Mouse (Mus musculus) WW6 (cell line): Measurements from ENCODE around the gene Mllt10.

ENCODE experiments used
- DNase-seq: peaks from one replicate; pipeline ENCODE4 v3.0.0-alpha.2; 2013; ENCODE audit warnings: low read depth, low spot score

The Mllt10 gene

DNA sequence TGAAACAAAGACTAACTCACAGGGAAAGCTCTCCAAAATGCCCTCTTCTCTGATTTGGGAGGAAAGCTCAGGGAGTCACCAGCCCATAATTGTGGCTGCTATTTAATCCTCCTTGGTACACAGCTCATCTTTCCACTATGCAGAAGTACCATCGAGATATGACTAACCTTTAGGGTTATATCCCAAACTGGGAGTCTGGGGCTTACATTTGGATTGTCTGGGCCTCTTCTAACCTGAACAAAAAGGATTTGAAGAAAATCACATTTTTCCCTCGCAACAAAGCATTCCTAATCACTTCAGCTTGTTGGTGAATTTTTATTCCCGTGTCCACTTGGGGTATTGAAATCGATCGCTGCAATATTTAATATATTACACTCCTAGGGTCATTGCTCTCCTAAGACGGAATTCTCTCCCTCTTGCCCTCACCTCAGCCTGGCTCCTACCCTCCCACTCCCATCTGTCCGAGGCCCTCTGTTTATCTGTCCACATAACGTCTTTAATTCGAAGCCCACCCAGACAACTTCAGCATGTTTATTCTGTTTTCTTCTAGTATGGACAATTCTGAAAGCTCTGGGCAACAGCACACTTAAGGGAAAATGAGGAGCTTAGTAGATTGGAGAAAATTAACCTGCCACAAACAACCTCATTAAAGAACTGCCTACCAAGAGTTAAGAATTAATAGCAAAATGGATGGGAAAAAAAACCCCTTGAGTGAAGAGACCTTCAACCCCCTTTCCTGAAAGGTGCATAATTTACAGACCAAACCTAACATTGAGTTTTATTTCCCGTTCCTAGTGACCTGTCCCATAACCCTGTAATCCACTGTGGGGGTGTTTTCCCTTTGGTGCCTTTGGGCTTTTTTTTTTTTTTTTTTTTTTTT, 20.4 kb upstream of the Mllt10 start:
- DNase-seq: no peak

DNA sequence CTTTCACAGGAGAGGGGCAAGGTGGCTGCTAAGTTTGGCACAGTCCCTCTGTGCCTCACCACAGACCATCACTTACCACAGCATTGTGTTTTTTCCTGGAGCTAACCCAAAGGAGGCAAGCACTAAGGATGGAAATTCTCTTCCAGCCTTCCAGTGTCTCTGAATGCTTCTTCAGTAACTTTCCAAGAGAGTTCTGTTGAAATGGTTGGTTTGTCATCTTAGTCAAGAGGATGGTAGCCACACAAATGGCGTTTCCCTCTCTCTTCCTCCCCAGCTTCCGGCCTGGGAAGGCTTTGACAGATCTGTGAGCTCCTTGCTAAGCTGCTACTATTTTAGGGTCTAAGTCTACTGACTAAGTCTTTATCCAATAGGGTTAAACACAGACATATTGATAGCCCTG, 17.5 kb upstream of the Mllt10 start, which contains the start of gene A930004D18Rik:
A930004D18Rik (minus strand) TSS at position 247 of the 400 bp plus-strand sequence.
- DNase-seq: no peak

DNA sequence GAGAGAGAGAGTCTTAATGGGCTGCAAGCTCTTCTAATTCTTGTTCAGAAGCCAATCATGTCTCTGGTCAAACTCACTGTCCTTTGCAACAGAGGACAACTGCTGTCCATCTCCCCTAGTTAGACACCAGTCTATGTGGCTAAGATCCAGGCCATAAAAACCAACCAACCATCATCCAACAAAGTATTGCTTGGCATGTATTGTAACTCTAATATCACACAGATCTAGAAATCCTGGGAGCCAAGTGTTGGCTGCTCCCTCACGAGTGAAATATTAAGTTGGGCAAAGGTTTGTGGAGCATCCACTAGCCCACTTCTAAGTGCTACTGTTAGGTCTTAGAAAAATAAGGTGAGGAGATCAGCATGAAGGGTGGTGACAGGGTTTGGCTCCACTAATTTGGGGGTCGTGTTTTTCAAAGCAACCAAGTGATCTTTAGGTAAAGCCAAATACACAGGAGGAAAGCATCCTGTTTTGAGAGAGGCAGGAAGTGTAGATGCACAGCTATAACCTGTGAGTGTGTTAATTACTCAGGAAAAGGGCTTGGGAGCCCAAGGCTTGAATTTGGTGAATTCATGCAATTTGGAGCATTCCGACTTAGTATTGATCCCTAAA, 16.8 kb upstream of the Mllt10 start:
- DNase-seq: no peak

DNA sequence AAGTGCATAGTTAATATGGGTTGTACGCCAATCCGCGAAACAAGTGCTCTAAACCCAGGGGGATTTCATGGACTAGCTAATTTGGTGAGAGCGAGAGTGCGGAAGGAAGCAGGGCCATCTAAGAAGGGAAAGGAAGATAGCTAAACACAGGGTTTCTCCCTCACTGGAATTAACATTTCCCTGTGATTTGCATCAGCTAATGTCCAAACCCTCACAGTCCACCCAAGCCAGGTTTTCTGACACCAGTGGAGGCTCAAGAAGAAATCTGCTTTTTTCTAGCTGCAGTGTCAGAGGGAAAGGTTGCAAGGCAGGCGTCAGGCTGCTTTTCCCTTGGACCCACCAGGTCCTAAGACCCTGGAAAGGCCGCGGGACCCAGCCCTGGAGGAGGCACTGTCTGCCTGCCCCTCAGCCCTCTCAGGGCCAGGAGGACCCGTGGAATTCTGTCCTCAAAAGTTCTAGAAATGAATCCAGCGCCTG, 16.1 kb upstream of the Mllt10 start:
- no peak for DNase-seq

DNA sequence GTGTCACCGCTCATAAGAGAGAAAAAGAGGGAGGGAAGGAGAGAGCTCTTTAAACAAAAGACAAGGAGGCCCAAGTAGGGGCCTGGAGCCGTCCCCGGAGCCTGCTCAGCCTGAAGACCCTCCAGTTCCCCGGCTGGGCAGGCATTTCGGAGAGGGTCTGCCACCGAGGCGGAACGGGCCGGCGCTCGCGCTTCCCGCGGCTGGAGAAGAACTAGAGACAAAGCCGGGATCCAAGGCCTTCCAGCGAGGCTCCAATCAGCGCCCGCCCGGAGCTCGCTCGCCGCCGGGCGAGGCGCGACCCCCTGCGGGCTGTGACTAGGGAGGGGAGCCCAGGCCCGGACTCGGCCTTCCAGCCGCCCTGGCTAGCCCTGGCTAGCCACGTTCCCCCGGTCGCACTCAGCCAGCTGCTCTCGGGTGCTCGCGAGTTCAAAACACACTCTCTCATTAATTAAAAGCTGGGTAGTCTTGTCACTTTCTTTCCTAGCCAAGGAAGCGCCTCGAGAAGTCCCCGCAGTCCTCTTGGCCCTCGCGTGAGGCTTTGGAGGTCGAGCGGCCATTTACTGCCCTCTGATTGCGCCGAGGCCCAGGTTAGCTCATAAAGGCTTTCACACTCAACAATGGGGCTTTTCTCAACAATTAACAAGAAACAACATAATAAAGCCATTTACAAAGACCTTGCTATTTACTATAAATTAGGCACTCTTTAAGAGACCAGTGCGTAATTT, 15.3 kb upstream of the Mllt10 start:
- no peak for DNase-seq

DNA sequence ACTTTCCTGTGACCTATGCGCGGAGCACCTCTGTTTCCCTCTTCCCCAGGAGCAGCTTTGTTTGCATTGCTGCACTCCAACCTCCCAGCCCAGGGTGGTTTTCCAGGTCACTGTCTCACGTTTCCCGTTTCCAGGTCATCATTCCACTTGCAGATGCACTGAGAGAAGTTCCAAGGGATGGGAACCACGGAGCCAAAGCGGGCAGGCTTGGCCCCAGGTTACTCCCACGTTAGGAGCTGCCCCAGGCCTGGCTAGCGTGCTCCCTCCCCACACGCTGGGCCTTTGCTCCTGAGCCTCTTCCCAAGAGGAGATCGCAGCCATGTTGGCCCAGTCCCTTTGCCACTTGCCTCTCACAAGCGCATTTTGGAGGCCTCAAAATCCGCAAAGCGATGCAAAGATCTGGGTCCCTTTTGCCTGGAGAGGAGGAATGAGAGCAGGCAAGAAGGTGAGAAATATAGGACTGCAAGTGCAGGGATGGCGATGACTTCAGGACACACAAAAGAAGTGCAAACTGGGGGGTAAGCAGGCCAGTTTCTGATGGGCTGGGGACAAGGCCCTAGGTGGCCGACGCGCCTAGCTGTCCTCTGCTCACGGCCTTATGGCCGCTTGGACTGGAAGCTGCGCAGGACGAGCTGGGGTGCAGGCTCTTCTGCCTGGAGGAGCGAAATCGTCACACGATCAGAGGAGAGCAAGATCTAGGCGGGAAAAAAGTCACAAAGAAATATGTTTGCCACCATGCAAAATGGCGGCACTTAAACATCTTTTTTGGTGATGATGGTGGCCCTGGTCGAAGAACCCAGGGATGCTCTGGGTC, 14.5 kb upstream of the Mllt10 start:
- DNase-seq: no peak

DNA sequence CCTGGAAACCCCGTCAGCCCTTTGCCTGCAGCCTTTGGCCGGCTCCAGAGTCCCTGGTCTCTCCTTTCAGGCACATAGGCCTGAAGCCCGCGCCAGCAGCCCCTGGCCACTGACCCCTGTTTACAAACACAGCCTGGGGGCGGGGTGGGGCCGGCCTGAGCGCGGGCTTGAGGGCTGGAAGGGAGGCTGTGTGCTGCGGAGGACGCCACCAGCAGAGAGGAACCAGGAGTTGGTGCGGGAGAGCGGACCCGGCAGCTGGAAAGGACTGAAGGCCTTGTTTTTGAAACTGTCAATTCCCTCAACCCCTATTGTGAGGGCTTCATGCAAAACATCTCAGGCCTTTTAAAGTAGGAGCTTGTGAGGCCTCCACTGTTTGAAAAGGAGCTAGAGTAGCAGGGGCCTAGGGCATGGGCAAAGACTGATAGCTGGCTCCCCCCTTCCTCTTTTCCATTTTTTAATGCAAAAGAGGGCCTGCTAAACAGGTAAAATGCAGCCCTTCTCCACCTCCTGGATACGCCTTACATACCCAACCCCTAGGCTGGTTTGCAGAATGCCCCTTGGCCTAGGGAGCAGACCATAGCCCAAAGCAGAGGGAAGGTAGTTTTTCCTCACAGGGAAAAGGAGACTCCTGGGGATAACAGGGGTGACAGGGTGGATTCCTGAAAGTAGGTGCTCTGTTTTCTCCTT, 13.7 kb upstream of the Mllt10 start:
- no peak for DNase-seq

DNA sequence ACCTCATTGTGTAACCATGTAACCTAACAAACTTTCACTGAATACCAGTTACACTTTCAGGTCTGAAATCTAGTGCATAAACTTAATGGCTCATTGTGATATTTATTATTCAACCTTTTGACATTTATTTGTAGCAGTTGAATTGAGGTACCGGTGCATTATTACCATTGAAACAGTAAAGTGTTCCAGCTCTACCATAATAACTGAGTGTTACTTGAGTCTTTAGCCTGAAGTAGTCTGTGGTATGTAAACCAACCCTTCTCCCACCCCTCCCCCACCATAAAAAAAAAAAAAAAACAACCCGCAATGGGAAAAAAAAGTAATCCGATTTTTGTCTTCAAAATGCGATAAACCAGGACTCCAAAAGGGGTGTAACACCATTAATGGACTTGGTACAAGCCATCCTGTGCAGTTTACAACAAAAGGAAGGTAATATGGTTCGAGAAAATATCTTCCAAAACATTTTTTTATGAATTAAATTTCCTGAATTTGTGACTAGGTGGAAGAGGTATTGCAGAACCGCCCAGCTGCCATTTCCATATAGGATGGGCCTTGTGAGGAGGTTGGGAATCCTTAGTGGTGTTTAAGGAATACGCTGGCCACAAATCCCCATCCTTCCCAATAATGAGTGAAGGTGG, 9.8 kb upstream of the Mllt10 start:
- DNase-seq: no peak

DNA sequence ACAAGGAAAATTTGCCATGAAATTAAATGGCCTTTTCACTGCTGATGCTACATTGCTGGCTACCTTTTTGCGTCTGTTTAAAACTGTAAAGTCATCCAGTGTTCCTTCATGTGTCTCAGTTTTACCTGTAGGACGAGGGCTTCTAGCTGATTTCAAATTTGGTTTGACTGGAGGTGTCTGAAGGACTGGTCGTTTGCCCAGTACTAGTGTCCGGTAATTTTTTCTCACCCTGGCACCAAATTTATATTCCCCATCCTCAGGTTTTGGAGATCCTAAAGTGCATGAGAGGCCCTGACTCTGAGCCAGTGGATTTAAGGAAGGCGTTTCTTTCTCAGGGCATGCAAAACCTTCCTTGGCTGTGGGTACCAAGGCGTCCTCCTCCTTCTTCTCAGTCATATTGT, 9.3 kb upstream of the Mllt10 start:
- no peak for DNase-seq

DNA sequence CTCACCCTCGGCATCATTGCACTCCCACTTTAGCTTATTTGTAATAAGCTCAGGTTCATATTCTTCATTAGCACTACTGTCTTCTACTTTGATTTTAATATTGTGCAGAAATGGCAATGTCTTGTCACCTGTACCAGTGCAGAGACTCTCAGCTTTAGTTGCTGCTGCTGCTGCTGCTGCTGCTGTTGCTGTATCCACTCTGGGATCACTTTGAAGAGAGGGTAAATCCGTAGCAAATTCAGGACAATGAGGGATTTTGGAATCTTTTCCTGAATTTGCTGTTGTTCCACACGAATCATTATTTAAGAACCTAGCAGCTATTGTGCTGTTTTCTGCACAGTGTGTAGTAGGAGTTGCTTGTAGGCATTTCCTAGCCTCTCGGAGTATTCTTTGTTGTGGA, 8.9 kb upstream of the Mllt10 start:
- DNase-seq: no peak

DNA sequence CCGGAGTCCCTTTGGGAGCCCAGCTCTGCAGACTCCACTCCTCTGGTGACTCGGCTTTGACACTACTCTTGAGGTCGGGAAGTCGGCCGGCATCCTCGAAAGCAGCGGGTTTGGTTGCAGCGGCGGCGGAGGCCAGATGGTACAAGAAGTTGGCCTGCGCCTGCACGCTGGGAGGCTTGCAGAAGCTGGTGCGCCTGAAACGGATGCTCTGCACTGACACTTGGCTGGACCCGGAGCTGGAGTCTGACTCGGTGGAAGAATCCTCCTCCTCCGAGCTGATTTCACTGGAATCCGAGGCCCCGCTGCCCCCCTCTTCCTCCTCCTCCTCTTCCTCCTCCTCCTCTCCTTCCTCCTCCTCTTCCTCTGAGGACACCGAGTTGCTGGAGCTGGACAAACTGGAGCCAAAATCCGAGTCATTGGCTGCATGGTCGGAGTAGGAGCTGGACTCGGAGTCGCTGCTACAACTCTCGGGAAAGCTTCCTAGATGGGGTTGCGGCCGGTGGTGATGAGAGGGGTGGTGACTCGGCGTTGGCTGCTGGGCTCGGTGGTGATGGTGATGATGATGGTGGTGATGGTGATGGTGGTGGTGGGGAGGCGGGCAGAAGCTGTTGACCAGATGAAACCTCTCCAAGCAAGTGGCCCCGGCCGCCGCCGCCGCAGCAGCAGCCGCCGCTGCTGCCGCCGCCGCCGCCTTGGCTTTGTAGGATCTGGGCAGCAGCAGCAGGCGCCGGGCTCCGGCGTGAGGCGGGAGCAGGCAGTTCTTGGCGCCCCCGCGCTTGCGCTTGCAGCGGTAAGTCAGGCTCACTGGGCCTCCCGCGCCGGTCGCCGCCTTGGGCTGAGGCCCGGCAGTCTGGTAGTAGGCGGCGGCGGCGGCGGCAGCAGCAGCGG, 8.0 kb upstream of the Mllt10 start:
- DNase-seq: no peak

DNA sequence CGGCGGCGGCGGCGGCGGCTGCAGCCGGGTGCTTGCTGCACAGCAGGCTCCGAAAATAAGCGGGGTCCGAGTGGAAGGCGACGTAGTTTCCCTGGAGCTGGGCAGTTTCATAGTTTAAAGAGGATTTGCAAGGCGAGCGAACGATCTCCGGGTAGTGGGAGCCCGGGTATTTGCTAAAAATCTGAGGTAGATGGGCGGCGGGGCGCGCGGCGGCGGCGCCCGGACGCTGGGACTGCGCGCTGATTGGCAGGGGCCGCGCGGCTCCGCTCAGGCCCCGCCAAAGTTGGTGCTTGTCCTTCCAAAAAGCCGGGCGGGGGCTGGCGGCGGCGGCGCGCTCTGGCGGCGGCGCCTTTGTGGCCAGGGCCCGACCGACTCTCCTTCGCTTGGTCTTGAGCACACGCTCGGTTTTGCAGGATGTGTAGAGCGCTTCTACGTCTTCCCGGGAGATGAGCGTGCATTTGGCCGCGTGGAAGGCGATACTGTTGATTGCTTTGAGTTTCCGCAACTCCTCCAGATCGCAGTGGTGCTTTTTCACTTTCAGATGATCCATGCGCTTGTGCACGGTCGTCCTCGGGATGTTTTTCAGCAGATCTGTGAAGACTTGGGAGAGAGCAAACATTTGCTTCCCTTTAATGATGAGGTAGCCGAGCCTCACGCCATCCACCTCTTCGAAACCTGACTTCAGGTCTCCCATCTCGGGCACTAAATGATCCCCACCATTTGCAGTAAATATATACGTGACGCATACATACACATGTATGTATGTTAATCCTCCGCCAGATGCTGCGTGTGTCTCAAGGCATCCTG, 7.2 kb upstream of the Mllt10 start:
- DNase-seq: no peak

DNA sequence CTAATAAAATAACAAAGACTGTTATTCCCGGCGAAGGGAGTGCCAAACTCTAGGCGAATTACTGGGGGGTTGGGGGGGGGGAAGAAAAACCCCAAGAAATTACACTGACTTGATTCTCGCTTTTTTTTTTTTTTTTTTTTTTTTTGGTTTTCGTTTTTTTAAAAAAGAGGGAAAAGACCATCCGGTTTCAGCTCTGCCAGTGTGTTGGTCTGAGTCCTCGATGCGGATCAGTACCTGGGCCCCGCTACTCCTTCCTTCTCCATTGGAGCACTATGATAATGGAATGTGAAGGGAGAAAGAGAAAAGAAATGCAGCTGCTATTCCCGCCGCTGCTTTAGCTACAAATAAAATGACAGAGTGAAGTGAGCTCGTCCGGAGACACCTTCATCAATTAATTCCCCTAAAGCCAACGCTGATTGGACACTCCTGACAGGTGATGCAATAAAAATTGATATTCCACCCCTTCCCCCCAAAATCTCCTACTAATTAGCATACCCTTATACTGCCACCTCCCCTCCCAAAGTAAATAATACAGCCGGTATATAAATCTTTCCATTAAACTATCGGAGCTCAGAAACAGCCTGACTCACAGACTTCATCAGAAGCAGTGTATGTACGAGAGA, 6.5 kb upstream of the Mllt10 start, which contains the start of gene Skida1:
Skida1 (minus strand) TSS at position 599 of the 623 bp plus-strand sequence.
- DNase-seq: no peak

DNA sequence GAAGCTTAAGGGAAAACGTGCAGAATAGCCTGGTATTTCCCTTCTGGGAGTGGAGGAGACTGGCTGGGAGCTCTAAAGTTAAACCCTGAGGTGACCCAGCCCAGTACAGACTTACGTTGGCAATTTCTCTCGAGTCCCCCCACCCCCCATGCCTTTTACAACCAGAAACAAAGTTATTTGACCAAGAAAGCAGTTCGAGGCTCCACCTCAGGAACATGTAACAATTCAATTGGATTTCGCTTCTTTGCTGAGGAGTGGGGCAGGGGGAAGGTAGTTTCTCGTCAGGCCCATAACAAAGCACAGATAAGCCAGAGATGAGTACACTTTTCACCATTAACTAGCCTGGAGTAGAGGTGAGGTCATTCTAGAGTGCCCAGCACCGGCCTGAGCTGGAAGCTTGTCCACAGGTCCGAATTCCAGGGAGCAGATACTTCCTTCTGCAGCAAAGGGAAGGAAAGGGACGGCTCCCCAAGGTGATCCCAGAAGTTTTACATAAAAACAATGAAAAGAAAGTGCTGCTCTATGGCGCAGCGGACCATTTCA, 5.7 kb upstream of the Mllt10 start:
- DNase-seq: no peak

DNA sequence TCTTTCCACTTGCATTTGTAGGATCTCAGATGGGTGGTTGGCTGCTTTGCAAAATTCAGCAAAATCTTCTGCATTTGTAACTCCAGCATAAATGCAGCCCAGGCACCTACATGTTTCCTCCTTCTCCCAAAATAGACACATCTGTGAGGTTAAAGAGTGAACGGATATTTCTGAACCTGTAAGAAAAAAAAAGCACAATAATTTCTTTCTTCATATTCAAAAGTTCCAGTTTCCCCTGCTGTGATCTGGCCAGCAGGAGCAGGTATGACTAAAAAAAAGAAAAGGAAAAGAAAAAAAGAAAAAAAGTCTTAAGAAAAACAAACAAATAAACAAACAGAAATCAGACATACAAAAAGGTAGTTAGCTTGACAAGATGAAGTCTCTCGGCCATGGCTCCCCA, 5.0 kb upstream of the Mllt10 start:
- no peak for DNase-seq

DNA sequence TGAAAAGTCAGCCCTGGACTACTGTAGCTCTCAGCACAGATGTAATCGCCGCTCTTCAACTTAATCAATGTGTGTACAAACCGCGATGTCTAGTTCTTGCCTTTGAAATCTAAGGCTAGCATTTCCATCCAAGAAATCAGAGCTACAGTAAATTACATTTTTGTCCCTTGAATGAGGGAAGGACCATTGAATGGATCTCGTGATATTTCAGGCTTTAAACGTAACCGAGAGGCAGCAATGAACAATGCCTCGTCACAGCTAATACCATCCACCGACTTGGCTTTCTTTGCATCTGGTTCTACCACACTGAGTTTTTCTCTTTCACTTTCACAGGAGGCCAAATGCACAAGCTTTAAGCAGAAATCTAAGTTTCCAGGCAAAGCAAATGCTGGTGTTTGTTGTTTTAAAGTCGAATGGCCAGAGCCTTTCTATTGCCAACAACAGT, 4.5 kb upstream of the Mllt10 start:
- DNase-seq: no peak

DNA sequence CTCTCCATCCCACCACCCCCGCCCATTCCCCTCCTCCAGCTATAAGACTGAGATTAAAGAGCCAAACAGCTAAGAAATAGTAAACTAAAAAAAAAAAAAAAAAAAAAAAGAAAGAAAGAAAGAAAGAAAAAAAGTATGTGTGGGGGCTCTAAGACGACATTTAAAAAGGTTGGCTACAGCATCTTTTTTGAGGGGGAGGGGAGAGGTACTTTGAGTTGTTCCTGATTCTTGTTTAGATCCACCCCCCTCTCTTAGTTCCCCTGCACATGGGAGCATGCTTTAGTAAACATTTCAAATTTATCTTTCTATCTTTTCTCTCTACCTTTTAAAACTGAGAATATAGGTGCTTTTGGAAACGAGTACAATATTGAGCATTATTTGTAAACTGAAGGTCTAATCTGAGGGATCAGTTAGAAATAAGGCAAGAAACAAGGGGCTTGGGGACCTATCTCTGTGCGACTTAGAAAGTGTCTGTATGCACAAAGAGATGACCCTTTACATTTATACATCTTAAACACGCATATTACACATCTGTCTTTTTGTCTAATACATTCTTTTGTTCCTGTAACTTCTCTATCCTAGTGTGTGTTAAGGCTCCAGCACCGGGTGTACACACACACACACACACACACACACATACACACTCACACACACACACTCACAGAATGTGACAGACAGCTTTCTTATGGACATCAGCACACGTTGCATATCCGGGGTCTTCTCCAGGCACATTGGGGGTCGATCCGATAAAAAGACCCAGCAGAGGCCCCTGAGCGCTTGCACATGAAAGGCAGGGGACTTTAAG, 3.8 kb upstream of the Mllt10 start:
- no peak for DNase-seq
